Mouse (Mus musculus): ENCODE data around the gene Isoc2a.

DNA sequence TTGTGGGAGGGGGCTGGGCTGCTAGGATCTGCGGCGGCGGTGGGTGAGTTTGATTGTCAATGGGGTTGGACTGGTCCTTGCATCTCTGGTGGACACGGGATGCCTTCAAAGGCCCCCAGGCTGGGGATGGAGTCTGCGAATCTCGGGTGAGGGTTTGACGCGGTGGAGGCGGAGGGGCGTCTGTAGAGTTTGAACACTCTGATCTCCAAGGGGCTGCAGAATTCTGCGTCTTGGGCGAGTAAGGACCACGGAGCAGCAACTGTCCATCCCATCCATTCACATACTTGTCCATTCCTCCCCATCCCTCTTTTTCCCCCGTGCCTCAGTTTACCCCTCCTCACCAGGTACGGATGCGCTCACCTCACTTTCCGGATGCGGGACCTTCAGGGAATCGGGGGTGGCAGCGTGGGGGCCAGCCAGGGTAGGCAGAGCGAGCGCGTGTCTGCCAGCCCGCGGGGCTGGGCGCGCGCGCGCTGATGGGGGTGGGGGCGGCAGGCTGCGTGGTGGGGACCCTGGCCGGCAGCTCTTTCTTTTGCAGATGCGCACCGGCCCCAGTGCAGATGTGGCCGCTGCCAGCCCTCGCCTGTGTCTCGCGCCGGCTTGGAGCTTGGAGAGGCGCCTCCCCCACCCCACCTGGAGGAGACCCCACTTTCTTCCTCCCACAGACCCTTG, 32.6 kb upstream of the Isoc2a start, which contains the start of gene Shisa7:
- TF ChIP-seq CTCF (IDR thresholded peaks at IDR 0.05; ENCODE audit: control insufficient read depth, insufficient read depth, low read length) (no peak), POLR2A (IDR thresholded peaks at IDR 0.05; ENCODE audit: borderline replicate concordance, control insufficient read depth, low read depth, low read length) (no peak)

Data from bone marrow, adult 2 months (tissue).